Mouse (Mus musculus): Measurements from ENCODE around the gene Vipas39.

DNA sequence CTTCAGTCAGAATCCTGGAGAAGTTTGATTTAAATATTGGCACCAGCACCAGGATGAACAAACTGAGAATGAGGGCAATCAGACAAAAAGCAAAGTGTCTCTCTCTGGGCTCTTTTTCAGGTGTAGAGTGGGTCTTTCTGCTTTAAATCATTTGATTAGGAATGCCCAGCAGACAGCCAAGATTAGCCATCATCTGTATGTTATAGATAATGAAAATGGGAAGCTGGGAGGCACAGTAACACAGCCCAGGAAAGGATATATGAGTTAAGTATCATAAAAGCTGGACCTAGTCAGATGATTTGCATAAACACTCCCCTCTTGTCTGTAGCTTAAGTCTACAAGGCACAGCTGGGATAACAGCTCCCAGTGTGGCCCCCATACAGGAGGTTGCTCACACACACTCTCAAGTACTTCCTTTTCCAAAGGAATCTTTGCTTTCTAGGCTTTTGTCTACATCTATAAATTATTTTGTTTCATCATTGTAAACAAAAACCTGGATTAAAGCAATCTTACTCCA, 35.6 kb downstream of the Vipas39 start:
- TF ChIP-seq POLR2A (IDR thresholded peaks at IDR 0.05; ENCODE audit: borderline replicate concordance, insufficient read depth, low read length), result no peak
- TF ChIP-seq CTCF (IDR thresholded peaks at IDR 0.05; ENCODE audit: borderline replicate concordance, insufficient read depth, low read depth, low read length), result no peak
